Mouse (Mus musculus): ENCODE data around the gene Ttc26. TPM values are rescaled to one million over a fixed set of nuclear protein-coding genes. Genes with fewer than 3 reads are reported as not detected.
"Not testable (repeated sequence)": the region's sequence is repeated elsewhere in the genome, so short reads cannot be mapped to it uniquely, and the experiment has no call there.

Ttc26 gene
- polyA plus RNA-seq, 1 experiment from 2014 or later: 3.4 TPM

GRCm38 (mm10) chr6:38374271-38374670, 7.0 kb upstream of the Ttc26 start:
- ATAC-seq (ENCODE audit: insufficient number of reproducible peaks, low FRiP score): no peak
- Histone ChIP-seq H3K9ac (no peak overlapping the region), H3K4me3 (no peak overlapping the region), H3K27ac (ENCODE audit: poor library complexity, severe bottlenecking) (no peak overlapping the region), H3K4me2 (no peak overlapping the region), H3K36me3 (no peaks in the 10 kb centered on the region), H3K27me3 (replicated peaks) (no peaks in the 10 kb centered on the region), H3K4me1 (replicated peaks) (no peaks in the 10 kb centered on the region), H3K9me3 (replicated peaks) (no peaks in the 10 kb centered on the region; the same call in 1 of the 2 replicates)
- 70% methylated on average over 1 of the region's 1 CpGs for WGBS

- H3K27ac ChIP-seq (ENCODE audit: poor library complexity, severe bottlenecking): no peak overlapping the region
- no peaks in the 10 kb centered on the region for H3K9me3 ChIP-seq (replicated peaks)
- H3K4me3 ChIP-seq: peak overlapping the region; percentile 60
- H3K4me1 ChIP-seq (replicated peaks): 0 out of 2 replicates have a peak, but pooled peaks cover 3% of the 10 kb centered on the region
- ATAC-seq (ENCODE audit: insufficient number of reproducible peaks, low FRiP score): no peak
- 4% methylated on average over 4 of the region's 4 CpGs for WGBS
- no peaks in the 10 kb centered on the region for H3K27me3 ChIP-seq (replicated peaks)
- H3K9ac ChIP-seq: peak overlapping the region; percentile 43
- H3K4me2 ChIP-seq: peak overlapping the region; percentile 70
- peaks cover 4% of the 10 kb centered on the region; the same call in 1 of the 2 replicates for H3K36me3 ChIP-seq
Measured at GRCm38 (mm10) chr6:38380764-38381128, 523 bp upstream of the Ttc26 start.

- Histone ChIP-seq H3K9ac (no peak overlapping the region), H3K27ac (ENCODE audit: poor library complexity, severe bottlenecking) (no peak overlapping the region), H3K9me3 (replicated peaks) (no peaks in the 10 kb centered on the region), H3K4me1 (replicated peaks) (no peaks in the 10 kb centered on the region), H3K27me3 (replicated peaks) (no peaks in the 10 kb centered on the region), H3K4me2 (no peak overlapping the region), H3K4me3 (no peak overlapping the region), H3K36me3 (peaks cover 12% of the 10 kb centered on the region; the same call in 1 of the 2 replicates)
- 77% methylated on average over 3 of the region's 3 CpGs for WGBS
- no peak for ATAC-seq (ENCODE audit: insufficient number of reproducible peaks, low FRiP score)
Measured at GRCm38 (mm10) chr6:38389671-38390070, 8.4 kb downstream of the Ttc26 start.

- Histone ChIP-seq H3K4me2 (peak overlapping the region; percentile 81), H3K4me3 (peak overlapping the region; percentile 73)
- H3K9me3 ChIP-seq (replicated peaks); ATAC-seq (ENCODE audit: insufficient number of reproducible peaks, low FRiP score); H3K27ac ChIP-seq (ENCODE audit: poor library complexity, severe bottlenecking); H3K9ac ChIP-seq; H3K4me1 ChIP-seq (replicated peaks); H3K36me3 ChIP-seq; H3K27me3 ChIP-seq (replicated peaks): not testable (repeated sequence)
- WGBS: 77% methylated on average over 5 of the region's 5 CpGs
Measured at GRCm38 (mm10) chr6:38432457-38432856, 51.2 kb downstream of the Ttc26 start.

GRCm38 (mm10) chr6:38433261-38434033, 52.2 kb downstream of the Ttc26 start, which contains the start of gene Ubn2:
Gene Ubn2, plus strand, starts transcription at chr6:38433950.
- peak; percentile 97 for ATAC-seq (ENCODE audit: insufficient number of reproducible peaks, low FRiP score)
- WGBS: under 1% methylated on average over 64 of the region's 64 CpGs
- Histone ChIP-seq H3K4me1 (replicated peaks) (peaks cover 6% of the 10 kb centered on the region; the same call in 1 of the 2 replicates), H3K9ac (peak within 1 kb of the TSS; percentile 91), H3K4me3 (peak within 1 kb of the TSS; percentile 73), H3K27me3 (replicated peaks) (no peaks in the 10 kb centered on the region), H3K9me3 (replicated peaks) (no peaks in the 10 kb centered on the region), H3K27ac (ENCODE audit: poor library complexity, severe bottlenecking) (peak within 1 kb of the TSS; percentile 96), H3K4me2 (peak within 1 kb of the TSS; percentile 81), H3K36me3 (no peaks in the 10 kb centered on the region)

- ATAC-seq (ENCODE audit: insufficient number of reproducible peaks, low FRiP score): peak; percentile 77
- peak overlapping the region; percentile 91 for H3K9ac ChIP-seq
- H3K4me1 ChIP-seq (replicated peaks): peaks cover 6% of the 10 kb centered on the region; the same call in 1 of the 2 replicates
- peak overlapping the region; percentile 96 for H3K27ac ChIP-seq (ENCODE audit: poor library complexity, severe bottlenecking)
- peak overlapping the region; percentile 73 for H3K4me2 ChIP-seq
- H3K27me3 ChIP-seq (replicated peaks): no peaks in the 10 kb centered on the region
- no peaks in the 10 kb centered on the region for H3K9me3 ChIP-seq (replicated peaks)
- H3K4me3 ChIP-seq: peak overlapping the region; percentile 73
- WGBS: under 1% methylated on average over 108 of the region's 118 CpGs
- H3K36me3 ChIP-seq: no peaks in the 10 kb centered on the region
Measured at GRCm38 (mm10) chr6:38434055-38435023, 53.1 kb downstream of the Ttc26 start.

- no peaks in the 10 kb centered on the region for H3K4me1 ChIP-seq (replicated peaks)
- no peak overlapping the region for H3K4me2 ChIP-seq
- H3K4me3 ChIP-seq: no peak overlapping the region
- WGBS: 34% methylated on average over 3 of the region's 3 CpGs
- no peak overlapping the region for H3K9ac ChIP-seq
- H3K27ac ChIP-seq (ENCODE audit: poor library complexity, severe bottlenecking): no peak overlapping the region
- no peaks in the 10 kb centered on the region for H3K27me3 ChIP-seq (replicated peaks)
- ATAC-seq (ENCODE audit: insufficient number of reproducible peaks, low FRiP score): peak; percentile 77
- peaks cover 29% of the 10 kb centered on the region for H3K36me3 ChIP-seq
- no peaks in the 10 kb centered on the region for H3K9me3 ChIP-seq (replicated peaks)
Measured at GRCm38 (mm10) chr6:38443842-38444241, 62.6 kb downstream of the Ttc26 start.

- H3K4me3 ChIP-seq: no peak overlapping the region
- no peak overlapping the region for H3K4me2 ChIP-seq
- H3K27ac ChIP-seq (ENCODE audit: poor library complexity, severe bottlenecking): no peak overlapping the region
- no peaks in the 10 kb centered on the region for H3K4me1 ChIP-seq (replicated peaks)
- no peak for ATAC-seq (ENCODE audit: insufficient number of reproducible peaks, low FRiP score)
- peaks cover 51% of the 10 kb centered on the region for H3K36me3 ChIP-seq
- no peaks in the 10 kb centered on the region for H3K27me3 ChIP-seq (replicated peaks)
- 56% methylated on average over 2 of the region's 2 CpGs for WGBS
- H3K9ac ChIP-seq: no peak overlapping the region
- H3K9me3 ChIP-seq (replicated peaks): no peaks in the 10 kb centered on the region
Measured at GRCm38 (mm10) chr6:38448295-38448694, 67.0 kb downstream of the Ttc26 start.

- no peaks in the 10 kb centered on the region for H3K27me3 ChIP-seq (replicated peaks)
- WGBS: 95% methylated on average over 4 of the region's 4 CpGs
- H3K4me3 ChIP-seq: no peak overlapping the region
- no peak for ATAC-seq (ENCODE audit: insufficient number of reproducible peaks, low FRiP score)
- no peak overlapping the region for H3K9ac ChIP-seq
- H3K36me3 ChIP-seq: peaks cover 61% of the 10 kb centered on the region
- H3K9me3 ChIP-seq (replicated peaks): no peaks in the 10 kb centered on the region
- no peak overlapping the region for H3K4me2 ChIP-seq
- no peaks in the 10 kb centered on the region for H3K4me1 ChIP-seq (replicated peaks)
- no peak overlapping the region for H3K27ac ChIP-seq (ENCODE audit: poor library complexity, severe bottlenecking)
Measured at GRCm38 (mm10) chr6:38453049-38453448, 71.8 kb downstream of the Ttc26 start.

- H3K4me2 ChIP-seq; H3K27ac ChIP-seq (ENCODE audit: poor library complexity, severe bottlenecking); H3K27me3 ChIP-seq (replicated peaks); H3K9ac ChIP-seq; H3K4me1 ChIP-seq (replicated peaks); H3K4me3 ChIP-seq; H3K9me3 ChIP-seq (replicated peaks); ATAC-seq (ENCODE audit: insufficient number of reproducible peaks, low FRiP score): not testable (repeated sequence)
- peaks cover 51% of the 10 kb centered on the region for H3K36me3 ChIP-seq
Measured at GRCm38 (mm10) chr6:38456425-38456824, 75.2 kb downstream of the Ttc26 start.

GRCm38 (mm10) chr6:38458075-38458474, 76.8 kb downstream of the Ttc26 start:
- Histone ChIP-seq H3K9ac (no peak overlapping the region), H3K9me3 (replicated peaks) (no peaks in the 10 kb centered on the region), H3K27ac (ENCODE audit: poor library complexity, severe bottlenecking) (no peak overlapping the region), H3K27me3 (replicated peaks) (no peaks in the 10 kb centered on the region), H3K36me3 (peaks cover 46% of the 10 kb centered on the region), H3K4me3 (no peak overlapping the region), H3K4me1 (replicated peaks) (no peaks in the 10 kb centered on the region), H3K4me2 (no peak overlapping the region)
- no peak for ATAC-seq (ENCODE audit: insufficient number of reproducible peaks, low FRiP score)
- WGBS: 97% methylated on average over 3 of the region's 3 CpGs
